Mouse (Mus musculus): ENCODE measurements around the gene Hecw2. TPM values are rescaled to one million over a fixed set of nuclear protein-coding genes. Genes with fewer than 3 reads are reported as not detected.

Gene Hecw2
- polyA plus RNA-seq, 1 experiment from 2014 or later = 2.2 TPM

DNA sequence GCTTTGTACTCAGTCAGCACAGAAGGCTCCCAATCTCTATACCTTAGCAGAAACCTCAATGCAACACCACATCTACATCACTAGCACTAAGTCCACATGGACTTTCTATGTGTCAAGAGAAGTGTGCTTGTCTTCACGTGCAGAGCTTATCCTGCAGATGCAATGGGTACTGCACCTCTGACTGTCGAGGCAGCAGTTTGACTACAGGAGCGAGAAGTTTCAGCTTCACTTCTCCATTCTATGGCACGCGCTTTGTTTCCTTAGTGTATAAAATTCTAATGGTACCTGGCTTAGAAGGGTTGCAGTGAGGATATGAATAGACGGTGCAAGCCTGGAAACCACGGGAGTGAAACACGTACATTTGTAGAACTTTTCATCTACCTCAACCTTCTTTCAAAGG lies 218.9 kb downstream of the Hecw2 start:
- H3K4me3 ChIP-seq (ENCODE audit: low read length) = no peak overlapping the region
- no peak for ATAC-seq (ENCODE audit: low FRiP score, low TSS enrichment)
- no peak overlapping the region; the same call in 1 of the 2 replicates for H3K4me2 ChIP-seq (replicated peaks; ENCODE audit: low read depth, low read length)
- WGBS = 88% methylated on average over 8 of the region's 8 CpGs
- no peaks in the 10 kb centered on the region for H3K4me1 ChIP-seq (ENCODE audit: control insufficient read depth, insufficient read depth, low read length)
- no peak overlapping the region for H3K27ac ChIP-seq (ENCODE audit: low read depth, low read length)
- no peaks in the 10 kb centered on the region for H3K36me3 ChIP-seq (ENCODE audit: control insufficient read depth, insufficient read depth, low read length)
- H3K9me3 ChIP-seq (ENCODE audit: control insufficient read depth, low read length) = no peaks in the 10 kb centered on the region
- H3K9ac ChIP-seq (ENCODE audit: low read depth, low read length) = no peak overlapping the region
- H3K27me3 ChIP-seq (ENCODE audit: control insufficient read depth, insufficient read depth, low read length) = no peaks in the 10 kb centered on the region

DNA sequence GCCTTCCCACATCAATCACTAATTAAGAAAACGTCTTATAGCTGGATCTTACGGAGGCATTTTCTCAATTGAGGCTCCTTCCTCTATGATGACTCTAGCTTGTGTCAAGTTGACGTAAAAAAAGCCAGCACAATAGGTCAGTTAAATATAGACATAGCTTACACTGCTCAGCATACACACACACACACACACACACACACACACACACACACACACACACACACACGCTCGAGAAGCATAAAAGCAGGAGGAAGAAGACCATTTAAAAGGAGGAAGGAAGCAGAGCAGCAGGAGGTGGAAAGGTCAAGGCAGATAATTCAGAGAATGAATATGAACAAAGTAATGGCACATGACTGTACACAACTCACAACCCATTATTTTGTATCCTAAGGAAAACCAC lies 220.0 kb downstream of the Hecw2 start:
- Histone ChIP-seq H3K4me1 (ENCODE audit: control insufficient read depth, insufficient read depth, low read length) (no peaks in the 10 kb centered on the region), H3K4me3 (ENCODE audit: low read length) (no peak overlapping the region), H3K4me2 (replicated peaks; ENCODE audit: low read depth, low read length) (no peak overlapping the region), H3K27me3 (ENCODE audit: control insufficient read depth, insufficient read depth, low read length) (no peaks in the 10 kb centered on the region), H3K9me3 (ENCODE audit: control insufficient read depth, low read length) (no peaks in the 10 kb centered on the region), H3K9ac (ENCODE audit: low read depth, low read length) (no peak overlapping the region), H3K27ac (ENCODE audit: low read depth, low read length) (no peak overlapping the region), H3K36me3 (ENCODE audit: control insufficient read depth, insufficient read depth, low read length) (no peaks in the 10 kb centered on the region)
- no peak for ATAC-seq (ENCODE audit: low FRiP score, low TSS enrichment)
- 65% methylated on average over 5 of the region's 5 CpGs for WGBS

DNA sequence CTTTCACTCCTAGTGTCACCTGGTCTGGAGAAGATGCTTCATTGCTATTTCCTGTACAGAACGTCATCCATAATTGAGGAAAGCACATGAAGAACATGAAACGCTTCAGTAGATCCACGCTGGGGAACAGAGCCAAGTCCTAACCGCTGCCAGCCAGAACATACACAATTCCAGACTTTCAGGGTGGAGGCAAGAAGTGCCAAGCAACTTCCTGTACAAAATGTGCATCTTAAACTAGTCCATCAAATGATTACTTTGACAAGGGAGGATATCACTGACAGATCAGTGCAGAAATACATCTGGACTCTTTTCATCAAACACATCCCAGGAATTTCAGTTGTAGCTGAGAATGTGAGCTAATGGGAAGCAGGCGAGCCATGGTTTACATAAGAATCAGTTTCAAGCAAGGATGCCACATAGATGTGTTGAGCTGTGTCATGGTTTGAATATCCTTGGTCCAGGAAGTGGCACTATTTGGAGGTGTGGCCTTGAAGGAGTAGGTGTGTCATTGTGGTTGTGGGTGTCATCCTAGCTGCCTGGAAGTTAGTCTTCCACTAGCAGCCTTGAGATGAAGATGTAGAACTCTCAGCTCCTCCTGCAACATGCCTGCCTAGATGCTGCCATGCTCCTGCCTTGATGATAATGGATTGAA lies 224.5 kb downstream of the Hecw2 start:
- H3K9me3 ChIP-seq (ENCODE audit: control insufficient read depth, low read length) = no peaks in the 10 kb centered on the region
- H3K4me1 ChIP-seq (ENCODE audit: control insufficient read depth, insufficient read depth, low read length) = no peaks in the 10 kb centered on the region
- no peak overlapping the region for H3K9ac ChIP-seq (ENCODE audit: low read depth, low read length)
- no peak overlapping the region for H3K4me2 ChIP-seq (replicated peaks; ENCODE audit: low read depth, low read length)
- H3K27ac ChIP-seq (ENCODE audit: low read depth, low read length) = no peak overlapping the region
- no peak for ATAC-seq (ENCODE audit: low FRiP score, low TSS enrichment)
- 89% methylated on average over 5 of the region's 5 CpGs for WGBS
- H3K36me3 ChIP-seq (ENCODE audit: control insufficient read depth, insufficient read depth, low read length) = no peaks in the 10 kb centered on the region
- H3K4me3 ChIP-seq (ENCODE audit: low read length) = no peak overlapping the region
- no peaks in the 10 kb centered on the region for H3K27me3 ChIP-seq (ENCODE audit: control insufficient read depth, insufficient read depth, low read length)

- Histone ChIP-seq H3K36me3 (ENCODE audit: control insufficient read depth, insufficient read depth, low read length) (no peaks in the 10 kb centered on the region), H3K4me2 (replicated peaks; ENCODE audit: low read depth, low read length) (no peak overlapping the region), H3K4me1 (ENCODE audit: control insufficient read depth, insufficient read depth, low read length) (no peaks in the 10 kb centered on the region), H3K27me3 (ENCODE audit: control insufficient read depth, insufficient read depth, low read length) (no peaks in the 10 kb centered on the region), H3K9ac (ENCODE audit: low read depth, low read length) (no peak overlapping the region), H3K27ac (ENCODE audit: low read depth, low read length) (no peak overlapping the region), H3K4me3 (ENCODE audit: low read length) (no peak overlapping the region), H3K9me3 (ENCODE audit: control insufficient read depth, low read length) (no peaks in the 10 kb centered on the region)
- no peak for ATAC-seq (ENCODE audit: low FRiP score, low TSS enrichment)
- 72% methylated on average over 5 of the region's 5 CpGs for WGBS
These were observed 242.6 kb downstream of the Hecw2 start for GRCm38 (mm10) chr1:53952395-53952794.

- 66% methylated on average over 2 of the region's 2 CpGs for WGBS
- Histone ChIP-seq H3K4me3 (ENCODE audit: low read length) (no peak overlapping the region), H3K4me2 (replicated peaks; ENCODE audit: low read depth, low read length) (no peak overlapping the region), H3K27ac (ENCODE audit: low read depth, low read length) (no peak overlapping the region), H3K9me3 (ENCODE audit: control insufficient read depth, low read length) (no peaks in the 10 kb centered on the region), H3K36me3 (ENCODE audit: control insufficient read depth, insufficient read depth, low read length) (no peaks in the 10 kb centered on the region), H3K27me3 (ENCODE audit: control insufficient read depth, insufficient read depth, low read length) (no peaks in the 10 kb centered on the region), H3K4me1 (ENCODE audit: control insufficient read depth, insufficient read depth, low read length) (no peaks in the 10 kb centered on the region), H3K9ac (ENCODE audit: low read depth, low read length) (no peak overlapping the region)
- no peak for ATAC-seq (ENCODE audit: low FRiP score, low TSS enrichment)
These were observed 249.2 kb downstream of the Hecw2 start for GRCm38 (mm10) chr1:53945815-53946214.

DNA sequence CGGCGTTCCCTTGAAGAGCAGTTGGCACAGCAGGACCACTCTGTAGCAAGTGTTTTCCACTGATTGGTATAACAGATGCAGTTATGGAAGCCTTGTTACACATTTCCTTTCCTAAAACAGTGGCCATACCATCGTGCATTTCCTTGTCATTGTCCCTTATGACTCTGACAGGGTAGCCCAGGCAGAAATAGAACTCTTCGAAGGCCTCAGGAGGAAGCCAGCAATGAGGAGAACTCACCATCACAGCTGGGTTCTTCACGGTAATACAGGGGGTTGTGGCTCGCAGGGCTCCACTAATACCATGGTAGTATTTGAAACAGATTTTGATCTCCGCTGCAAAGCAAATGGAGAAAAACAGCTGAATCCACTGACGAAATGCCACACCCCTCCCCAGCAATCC lies 252.5 kb downstream of the Hecw2 start:
- H3K4me1 ChIP-seq (ENCODE audit: control insufficient read depth, insufficient read depth, low read length) = no peaks in the 10 kb centered on the region
- H3K4me3 ChIP-seq (ENCODE audit: low read length) = no peak overlapping the region
- no peak overlapping the region for H3K4me2 ChIP-seq (replicated peaks; ENCODE audit: low read depth, low read length)
- 78% methylated on average over 8 of the region's 8 CpGs for WGBS
- no peaks in the 10 kb centered on the region for H3K36me3 ChIP-seq (ENCODE audit: control insufficient read depth, insufficient read depth, low read length)
- H3K9ac ChIP-seq (ENCODE audit: low read depth, low read length) = no peak overlapping the region
- H3K9me3 ChIP-seq (ENCODE audit: control insufficient read depth, low read length) = no peaks in the 10 kb centered on the region
- no peak for ATAC-seq (ENCODE audit: low FRiP score, low TSS enrichment)
- H3K27ac ChIP-seq (ENCODE audit: low read depth, low read length) = no peak overlapping the region
- H3K27me3 ChIP-seq (ENCODE audit: control insufficient read depth, insufficient read depth, low read length) = no peaks in the 10 kb centered on the region

- no peak overlapping the region for H3K4me3 ChIP-seq (ENCODE audit: low read length)
- H3K9me3 ChIP-seq (ENCODE audit: control insufficient read depth, low read length) = no peaks in the 10 kb centered on the region
- no peaks in the 10 kb centered on the region for H3K36me3 ChIP-seq (ENCODE audit: control insufficient read depth, insufficient read depth, low read length)
- WGBS = 72% methylated on average over 3 of the region's 3 CpGs
- H3K27ac ChIP-seq (ENCODE audit: low read depth, low read length) = no peak overlapping the region
- no peak overlapping the region for H3K9ac ChIP-seq (ENCODE audit: low read depth, low read length)
- ATAC-seq (ENCODE audit: low FRiP score, low TSS enrichment) = no peak
- H3K4me1 ChIP-seq (ENCODE audit: control insufficient read depth, insufficient read depth, low read length) = no peaks in the 10 kb centered on the region
- no peak overlapping the region for H3K4me2 ChIP-seq (replicated peaks; ENCODE audit: low read depth, low read length)
- no peaks in the 10 kb centered on the region for H3K27me3 ChIP-seq (ENCODE audit: control insufficient read depth, insufficient read depth, low read length)
These were observed 253.4 kb downstream of the Hecw2 start for GRCm38 (mm10) chr1:53941528-53941927.

DNA sequence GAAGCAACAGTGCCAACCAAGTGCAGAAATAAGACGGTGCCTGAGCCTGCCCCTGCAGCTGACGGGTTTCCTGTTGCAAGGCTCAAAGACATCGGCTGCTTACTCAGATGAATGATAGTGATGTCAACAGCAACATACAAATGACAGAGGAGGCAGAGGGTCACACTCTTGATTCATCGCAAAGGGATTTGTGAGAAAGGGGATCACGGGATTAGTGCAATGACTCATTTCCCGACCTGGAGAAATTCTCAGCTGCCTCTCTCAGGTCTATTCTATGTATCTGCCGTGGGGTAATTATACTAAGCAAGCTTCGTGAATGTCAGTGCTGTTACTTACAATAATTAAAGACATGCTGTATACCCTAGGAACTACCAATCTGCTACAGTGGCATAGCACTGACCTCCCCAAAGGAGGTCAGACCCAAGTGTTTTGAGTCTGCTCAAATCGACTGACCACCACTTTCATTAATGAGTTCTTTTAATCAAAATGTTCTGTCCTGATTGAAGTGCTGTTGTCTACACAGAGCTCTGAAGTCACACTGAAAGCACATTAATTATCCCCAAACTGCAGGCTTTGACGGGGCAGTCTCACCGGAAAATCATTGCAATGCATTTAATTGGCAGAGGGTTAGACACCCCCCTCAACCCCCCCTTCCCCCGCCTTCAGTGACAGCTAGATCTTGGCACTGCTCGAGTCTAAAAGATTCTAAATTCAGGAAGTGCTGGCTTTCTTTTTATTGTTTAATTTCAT lies 254.5 kb downstream of the Hecw2 start:
- no peaks in the 10 kb centered on the region for H3K9me3 ChIP-seq (ENCODE audit: control insufficient read depth, low read length)
- no peaks in the 10 kb centered on the region for H3K36me3 ChIP-seq (ENCODE audit: control insufficient read depth, insufficient read depth, low read length)
- no peak overlapping the region for H3K27ac ChIP-seq (ENCODE audit: low read depth, low read length)
- no peak overlapping the region for H3K9ac ChIP-seq (ENCODE audit: low read depth, low read length)
- 43% methylated on average over 13 of the region's 13 CpGs for WGBS
- H3K4me3 ChIP-seq (ENCODE audit: low read length) = no peak overlapping the region
- H3K4me2 ChIP-seq (replicated peaks; ENCODE audit: low read depth, low read length) = no peak overlapping the region
- no peak; the same call in 1 of the 2 replicates for ATAC-seq (ENCODE audit: low FRiP score, low TSS enrichment)
- H3K4me1 ChIP-seq (ENCODE audit: control insufficient read depth, insufficient read depth, low read length) = no peaks in the 10 kb centered on the region
- no peaks in the 10 kb centered on the region for H3K27me3 ChIP-seq (ENCODE audit: control insufficient read depth, insufficient read depth, low read length)

DNA sequence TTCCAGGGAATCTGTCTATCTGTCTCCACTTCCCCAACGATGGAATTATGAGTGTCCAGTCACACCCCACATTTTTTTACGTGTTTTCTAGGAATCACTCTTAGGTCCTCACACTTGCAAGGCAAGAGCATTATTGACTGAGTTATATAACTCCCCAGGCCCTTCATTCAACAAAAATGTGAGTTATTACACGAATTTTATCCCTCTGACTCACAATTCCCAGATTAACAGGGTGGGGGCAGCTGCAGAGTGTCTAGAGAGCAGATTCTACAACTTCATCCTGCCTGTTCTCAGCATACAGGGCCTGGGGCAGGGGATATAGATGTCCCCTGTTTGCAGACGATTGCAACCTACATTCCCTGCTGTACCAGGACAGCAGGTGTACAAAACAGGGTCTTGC lies 255.7 kb downstream of the Hecw2 start:
- Histone ChIP-seq H3K27ac (ENCODE audit: low read depth, low read length) (no peak overlapping the region), H3K4me1 (ENCODE audit: control insufficient read depth, insufficient read depth, low read length) (no peaks in the 10 kb centered on the region), H3K9me3 (ENCODE audit: control insufficient read depth, low read length) (no peaks in the 10 kb centered on the region), H3K9ac (ENCODE audit: low read depth, low read length) (no peak overlapping the region), H3K36me3 (ENCODE audit: control insufficient read depth, insufficient read depth, low read length) (no peaks in the 10 kb centered on the region), H3K4me2 (replicated peaks; ENCODE audit: low read depth, low read length) (no peak overlapping the region), H3K27me3 (ENCODE audit: control insufficient read depth, insufficient read depth, low read length) (no peaks in the 10 kb centered on the region), H3K4me3 (ENCODE audit: low read length) (no peak overlapping the region)
- no peak for ATAC-seq (ENCODE audit: low FRiP score, low TSS enrichment)
- 69% methylated on average over 4 of the region's 4 CpGs for WGBS
